Mouse (Mus musculus): ENCODE results near the gene Ccdc106.

Ccdc106 gene

DNA sequence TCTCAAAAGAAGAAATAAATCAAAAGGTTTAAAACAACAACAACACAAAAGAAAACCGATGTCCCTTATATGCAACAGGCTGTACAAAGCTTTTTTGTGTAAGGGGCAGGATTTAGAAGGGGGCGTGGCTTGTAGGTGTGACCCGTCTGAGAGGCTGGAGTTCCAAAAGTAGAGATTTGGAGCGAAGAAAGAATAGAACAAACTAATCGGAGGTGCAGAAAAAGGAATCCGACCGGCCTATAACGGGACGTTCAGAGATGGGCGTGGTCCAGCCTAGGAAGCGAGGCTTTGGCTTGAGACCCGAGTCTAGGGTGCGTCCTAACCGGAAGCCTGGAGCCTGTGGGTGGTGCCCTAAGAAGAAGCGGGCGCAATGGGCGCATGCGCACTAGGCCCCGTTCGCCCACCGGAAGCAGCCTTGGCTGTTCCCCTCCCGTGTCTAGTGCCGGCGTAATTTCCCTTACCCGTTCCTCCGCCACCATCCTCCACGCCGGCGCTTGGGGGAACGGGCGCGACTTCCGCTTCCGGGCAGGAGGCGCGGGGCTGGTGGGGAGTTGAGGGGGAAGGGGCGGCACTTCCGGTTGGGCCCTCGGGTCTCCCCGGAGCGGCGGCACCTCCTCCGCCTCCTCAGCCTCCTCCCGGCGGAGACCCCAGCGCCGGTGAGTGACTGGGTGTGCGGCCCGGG is at the start of gene Ccdc106, which contains the start of gene Zfp865:
Gene Ccdc106, plus strand, starts transcription at position 554 of the 682 bp plus-strand sequence.
Gene Zfp865, plus strand, starts transcription at position 377 of the 682 bp plus-strand sequence.
- POLR2A ChIA-PET = interaction anchor here (0.6 to 16.6 kb wide), 41 partner anchors 8 to 1195 kb away, joined by 3 to 280 read pairs (median 5); partner anchors contain the start of genes Ube2s (in 3 of the 4), Zfp580 (in 3 of the 4), U2af2 (in 2 of the 4) and Zfp784 (in 2 of the 4)

DNA sequence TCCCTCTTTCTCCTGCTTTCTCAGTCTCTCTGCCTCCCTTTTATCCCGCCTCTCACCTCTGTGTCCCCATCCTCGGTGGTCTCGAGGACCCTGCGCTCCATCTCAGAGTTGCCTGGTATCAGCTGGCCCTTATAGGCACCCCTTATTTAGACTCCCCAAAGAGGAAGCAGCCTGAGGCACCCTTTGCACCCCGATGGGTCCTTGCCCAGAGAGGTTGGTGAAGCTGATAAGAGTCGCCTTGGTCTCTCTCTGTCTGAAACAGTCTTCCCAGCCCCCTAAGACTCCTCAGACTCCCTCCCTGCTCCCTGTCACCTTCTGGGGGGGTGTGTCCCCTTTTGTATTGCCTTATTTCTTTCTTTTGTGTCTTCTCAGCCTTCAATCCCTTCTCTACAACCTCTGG is 49.3 kb upstream of the Ccdc106 start, which contains the start of gene Sbk3:
Gene Sbk3, minus strand, starts transcription at position 101 of the 400 bp plus-strand sequence.
- ChIA-PET CTCF (no interaction called here), POLR2A (interaction anchor here in 1 of 4 experiments (0.5 kb wide), 1 partner anchor 25 kb away, joined by 3 read pairs; no protein-coding TSS in a partner anchor)

More for the DNA sequence above, at the start of gene Ccdc106, which contains the start of gene Zfp865:
- CTCF ChIA-PET = interaction anchor here in 1 of 4 experiments (0.7 to 3.1 kb wide), 3 partner anchors 10 to 56 kb away, joined by 3 to 12 read pairs (median 3); partner anchors contain the start of gene Sbk2

DNA sequence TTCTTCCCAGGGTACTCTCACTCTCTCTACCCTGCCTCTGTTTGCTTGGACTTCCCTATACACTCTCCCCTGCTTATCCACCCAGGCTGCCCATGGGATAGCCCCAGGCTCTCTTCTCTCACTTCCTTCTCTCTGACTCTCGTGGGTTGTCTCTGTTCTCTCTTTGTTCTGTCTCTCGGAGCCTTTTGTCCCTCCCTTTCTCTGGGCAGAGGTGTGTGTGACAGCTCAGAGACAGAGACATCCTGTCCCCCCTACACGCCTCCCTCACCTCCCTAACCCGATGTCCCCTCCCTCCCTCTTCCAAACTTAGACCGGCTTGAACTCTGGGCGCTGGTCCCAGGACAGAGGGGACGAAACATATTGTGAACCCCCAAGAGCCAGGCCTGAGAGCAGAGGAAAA is 48.6 kb upstream of the Ccdc106 start:
- ChIA-PET POLR2A (no interaction called here), CTCF (interaction anchor here in 1 of 4 experiments (2.0 kb wide), 1 partner anchor 7 kb away, joined by 6 read pairs; the partner anchor contains the start of gene Sbk2)

DNA sequence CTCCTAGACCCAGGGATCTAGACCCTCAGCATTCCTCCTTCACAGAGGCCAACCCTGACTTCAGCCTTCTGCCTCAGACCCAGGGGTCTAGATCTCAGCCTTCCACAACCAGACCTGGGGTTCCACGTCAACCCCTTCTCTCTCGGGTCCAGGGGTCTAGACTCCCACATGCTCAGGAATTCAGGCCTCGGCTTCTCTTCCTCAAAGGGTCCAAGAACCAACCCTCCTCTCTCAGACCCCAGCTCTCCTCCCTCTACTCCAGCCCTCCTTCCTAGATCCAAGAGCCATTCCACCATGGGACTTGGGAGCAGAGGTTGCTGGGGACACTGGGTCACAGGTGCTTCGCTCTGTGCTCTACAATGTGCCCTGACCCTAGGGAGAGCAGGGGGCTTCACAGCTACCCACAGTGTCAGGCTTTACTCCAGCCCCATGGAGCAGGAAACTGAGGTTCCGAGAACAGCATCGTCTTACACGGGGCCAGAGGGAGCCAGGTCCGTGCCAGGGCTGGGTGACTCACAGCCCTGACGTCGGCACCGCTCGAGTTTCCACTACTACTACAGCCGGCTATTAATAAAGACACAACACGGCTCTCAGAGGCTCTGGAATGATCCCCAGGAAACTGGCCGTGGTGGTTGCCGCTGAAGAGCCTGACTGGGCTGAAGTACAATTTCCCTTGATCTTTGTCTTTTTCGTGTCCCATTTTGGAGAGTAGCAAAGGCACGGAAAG is 47.9 kb upstream of the Ccdc106 start:
- ChIA-PET CTCF (interaction anchor here in 2 of 4 experiments (0.7 to 2.0 kb wide), 2 partner anchors 8 to 426 kb away, joined by 5 to 6 read pairs; partner anchors contain the start of gene Sbk2 (in 1 of the 2)), POLR2A (interaction anchor here in 2 of 4 experiments (0.7 to 1.3 kb wide), 3 partner anchors 8 to 160 kb away, joined by 3 to 4 read pairs (median 4); partner anchors contain the start of genes Sbk2 (in 1 of the 2) and Ube2s (in 1 of the 2))

DNA sequence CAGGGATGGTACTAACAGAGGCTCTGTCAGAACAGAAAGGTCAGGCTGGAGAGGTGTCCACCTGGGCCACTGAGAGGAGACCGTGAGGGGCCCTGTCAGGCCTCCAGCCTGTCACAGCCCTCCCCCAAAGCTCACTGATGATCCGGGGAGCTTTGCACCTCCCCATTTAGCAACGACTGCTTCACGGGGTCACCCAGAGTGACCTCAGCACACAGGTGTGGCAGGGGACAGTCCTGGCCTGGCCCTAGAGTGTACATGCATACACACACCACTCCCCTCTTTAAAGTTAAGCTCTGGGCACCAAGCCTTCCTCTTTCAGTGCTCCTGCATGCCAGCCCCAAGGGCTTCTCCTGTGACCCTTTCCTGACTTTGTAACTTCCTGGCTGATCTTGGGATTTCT is 44.9 kb upstream of the Ccdc106 start:
- CTCF ChIA-PET = interaction anchor here in 2 of 4 experiments (0.8 to 3.1 kb wide), 2 partner anchors 35 kb away, joined by 3 to 13 read pairs; no protein-coding TSS in a partner anchor
- POLR2A ChIA-PET = interaction anchor here in 1 of 4 experiments (1.5 to 1.8 kb wide), 2 partner anchors 39 to 98 kb away, joined by 3 to 8 read pairs; partner anchors contain the start of genes Fiz1, Isoc2a and Zfp524

DNA sequence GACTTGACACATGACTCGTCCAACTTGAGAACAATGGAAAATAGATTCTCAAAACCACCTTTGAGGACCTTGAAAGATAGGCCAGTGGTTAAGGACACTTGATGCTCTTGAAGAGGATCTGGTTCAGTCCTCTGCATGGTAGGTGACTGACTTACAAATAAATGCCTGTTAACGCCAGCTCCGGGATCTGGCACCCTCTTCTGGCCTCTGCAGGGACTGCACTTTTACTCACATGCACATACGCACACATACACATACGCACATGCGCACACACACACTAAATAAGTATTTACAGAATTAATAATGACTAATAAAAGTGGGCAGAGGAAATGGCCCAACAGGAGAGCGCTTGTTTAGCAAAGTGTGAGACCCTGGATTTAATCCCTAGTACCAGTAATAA is 43.5 kb upstream of the Ccdc106 start:
- CTCF ChIA-PET = interaction anchor here in 3 of 4 experiments (0.9 to 3.1 kb wide), 11 partner anchors 12 to 84 kb away, joined by 3 to 13 read pairs (median 3); partner anchors contain the start of genes Sbk2 (in 2 of the 3), Fiz1 (in 1 of the 3) and Gm44973 (in 1 of the 3)

DNA sequence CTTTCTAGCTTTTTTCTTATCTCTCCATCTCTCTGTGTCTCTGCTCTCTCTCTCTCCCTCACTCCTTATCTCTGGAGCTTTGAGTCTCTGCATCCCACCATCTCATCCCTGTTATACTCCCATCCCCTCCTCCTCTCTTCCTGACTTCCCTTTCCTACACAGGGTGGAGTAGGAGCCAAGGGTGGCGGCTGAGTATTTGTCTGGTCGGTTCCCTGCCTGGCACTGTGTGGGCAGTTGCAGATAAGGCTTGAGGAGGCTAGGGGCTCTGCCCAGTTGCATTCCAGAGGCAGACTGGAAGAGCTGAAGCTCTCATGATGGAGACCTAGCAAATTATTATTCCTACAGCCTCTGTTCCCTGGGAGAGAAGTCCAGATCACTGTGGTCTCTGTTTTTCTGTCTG is 32.1 kb upstream of the Ccdc106 start:
- ChIA-PET CTCF (interaction anchor here in 3 of 4 experiments (0.6 to 0.9 kb wide), 3 partner anchors 8 to 24 kb away, joined by 3 read pairs; partner anchors contain the start of gene Sbk2 (in 2 of the 3)), POLR2A (no interaction called here)

More for the DNA sequence above, 43.5 kb upstream of the Ccdc106 start:
- POLR2A ChIA-PET = interaction anchor here in 2 of 4 experiments (0.9 to 1.8 kb wide), 6 partner anchors 12 to 164 kb away, joined by 3 to 8 read pairs (median 3); partner anchors contain the start of genes Fiz1 (in 1 of the 2), Isoc2a (in 1 of the 2), Sbk2 (in 1 of the 2) and Ube2s (in 1 of the 2)

DNA sequence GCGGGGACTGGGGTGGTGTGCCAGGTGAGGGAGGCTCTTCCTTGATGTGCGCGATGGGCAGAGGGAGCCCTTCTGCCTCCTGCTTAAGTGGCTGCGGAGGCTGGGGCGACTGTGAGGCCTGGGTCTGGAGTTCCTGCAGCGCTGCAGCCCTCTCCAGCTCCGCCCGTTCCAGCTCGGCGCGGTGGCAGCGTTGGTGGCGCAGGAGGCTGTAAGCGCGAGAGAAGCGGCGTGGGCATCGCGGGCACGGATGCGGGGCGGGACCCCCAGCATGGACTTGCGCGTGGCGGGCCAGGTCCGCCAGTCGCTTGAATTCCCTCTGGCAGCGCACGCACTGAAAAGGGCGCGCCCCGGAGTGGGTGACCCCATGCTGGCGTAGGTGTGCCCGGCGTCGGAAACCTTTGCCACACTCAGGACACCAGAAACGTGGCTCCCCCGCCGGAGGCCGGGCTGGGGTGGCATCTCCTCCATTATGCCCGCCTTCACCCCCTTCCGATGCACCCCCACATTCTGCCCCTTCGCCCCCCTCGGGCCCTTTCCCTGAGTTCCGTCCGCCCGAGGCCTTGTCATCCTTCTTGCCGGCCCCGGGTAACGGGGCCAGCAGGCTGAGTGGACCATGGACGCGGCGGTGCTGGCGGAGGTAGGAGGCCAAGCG is 26.9 kb upstream of the Ccdc106 start:
- ChIA-PET POLR2A (interaction anchor here in 3 of 4 experiments (0.9 to 1.7 kb wide), 6 partner anchors 20 to 241 kb away, joined by 3 to 4 read pairs (median 4); partner anchors contain the start of genes Fiz1 (in 2 of the 3), Cox6b2 (in 1 of the 3) and Zfp524 (in 1 of the 3)), CTCF (interaction anchor here in 1 of 4 experiments (1.5 kb wide), 1 partner anchor 53 kb away, joined by 4 read pairs; no protein-coding TSS in a partner anchor)

DNA sequence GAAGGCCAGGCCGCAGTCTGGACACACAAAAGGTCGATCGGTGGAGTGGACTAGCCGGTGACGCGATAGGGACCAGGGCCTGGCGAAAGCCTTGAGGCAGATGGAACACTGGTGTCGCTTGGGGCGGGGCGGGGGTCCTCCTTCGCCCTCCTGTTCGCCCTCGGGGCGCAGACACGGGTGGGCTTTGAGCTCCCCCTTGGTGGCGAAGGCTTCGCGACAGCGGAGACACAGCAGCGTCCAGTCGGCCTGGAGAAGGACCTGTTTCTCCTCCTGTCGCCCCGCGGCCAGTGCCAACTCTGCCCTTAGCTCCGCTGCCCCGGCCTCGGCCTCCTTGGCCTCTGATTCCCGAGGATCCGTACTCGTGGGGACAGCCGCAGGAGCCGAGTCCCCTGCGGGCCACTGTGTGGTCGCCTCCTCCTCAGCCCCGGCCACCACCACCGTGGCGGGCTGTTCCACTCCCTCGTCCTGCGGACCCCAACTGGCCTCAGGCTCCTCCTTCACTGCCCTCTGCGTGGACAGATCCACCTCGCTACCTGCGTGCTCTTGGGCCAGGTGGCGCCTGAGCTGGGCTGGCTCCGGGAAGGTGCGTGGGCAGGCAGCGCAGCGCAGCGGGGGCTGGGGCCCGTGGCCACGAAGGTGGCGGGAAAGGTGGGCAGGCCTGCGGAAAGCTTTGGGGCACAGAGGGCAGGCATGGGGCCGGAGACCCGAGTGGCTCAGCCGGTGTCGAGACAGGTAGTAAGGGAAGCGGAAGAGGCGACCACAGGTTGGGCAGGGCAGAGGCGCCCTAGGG is 26.2 kb upstream of the Ccdc106 start:
- POLR2A ChIA-PET = interaction anchor here in 3 of 4 experiments (0.7 to 1.9 kb wide), 8 partner anchors 11 to 242 kb away, joined by 3 to 5 read pairs (median 4); partner anchors contain the start of genes Fiz1 (in 2 of the 3), Cox6b2 (in 1 of the 3) and Zfp524 (in 1 of the 3)
- CTCF ChIA-PET = interaction anchor here in 1 of 4 experiments (0.5 kb wide), 1 partner anchor 59 kb away, joined by 5 read pairs; no protein-coding TSS in a partner anchor

DNA sequence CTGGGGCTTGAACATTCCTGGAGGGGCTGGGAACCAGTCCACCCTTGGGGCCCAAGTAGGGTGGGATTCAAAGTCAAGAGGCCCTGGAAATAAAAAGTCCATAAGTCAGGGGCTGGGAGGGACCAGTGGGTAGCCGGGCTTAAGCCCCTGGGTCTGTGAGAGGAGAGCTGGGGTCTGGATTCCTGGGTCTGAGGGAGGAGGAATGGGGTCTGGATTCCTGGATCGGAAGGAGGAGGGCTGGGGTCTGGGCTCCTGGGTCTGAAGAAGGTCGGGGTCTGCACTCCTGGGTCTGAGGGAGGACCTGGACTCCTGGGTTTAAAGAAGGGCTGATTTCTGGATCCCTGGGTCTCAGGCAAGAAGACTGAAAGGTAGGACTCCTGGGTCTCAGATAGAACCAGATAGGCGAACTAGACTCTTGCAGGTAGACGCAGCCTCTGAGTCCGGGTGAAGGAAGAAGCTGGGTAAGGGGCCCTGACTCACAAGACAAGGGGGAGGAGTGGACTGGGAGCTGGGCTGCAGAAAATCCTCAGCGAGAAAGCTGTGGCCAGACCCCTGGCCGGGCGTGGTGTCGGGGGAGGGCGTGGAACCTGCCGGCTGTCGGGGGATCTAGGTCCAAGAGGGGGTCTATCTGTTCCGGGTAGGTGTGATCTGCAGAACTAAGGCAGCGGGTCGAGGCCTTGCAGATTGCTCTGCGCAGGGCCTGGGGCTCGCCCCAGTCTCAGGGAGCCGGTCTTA is 24.9 kb upstream of the Ccdc106 start:
- POLR2A ChIA-PET = interaction anchor here in 3 of 4 experiments (0.6 to 6.5 kb wide), 15 partner anchors 9 to 203 kb away, joined by 3 to 85 read pairs (median 5); partner anchors contain the start of genes Fiz1 (in 3 of the 3), Gm44973 (in 3 of the 3), Zfp524 (in 3 of the 3) and Rpl28 (in 1 of the 3)
- CTCF ChIA-PET = interaction anchor here in 2 of 4 experiments (0.5 to 0.9 kb wide), 4 partner anchors 14 to 113 kb away, joined by 3 to 5 read pairs (median 3); partner anchors contain the start of gene Sbk2 (in 1 of the 2)

DNA sequence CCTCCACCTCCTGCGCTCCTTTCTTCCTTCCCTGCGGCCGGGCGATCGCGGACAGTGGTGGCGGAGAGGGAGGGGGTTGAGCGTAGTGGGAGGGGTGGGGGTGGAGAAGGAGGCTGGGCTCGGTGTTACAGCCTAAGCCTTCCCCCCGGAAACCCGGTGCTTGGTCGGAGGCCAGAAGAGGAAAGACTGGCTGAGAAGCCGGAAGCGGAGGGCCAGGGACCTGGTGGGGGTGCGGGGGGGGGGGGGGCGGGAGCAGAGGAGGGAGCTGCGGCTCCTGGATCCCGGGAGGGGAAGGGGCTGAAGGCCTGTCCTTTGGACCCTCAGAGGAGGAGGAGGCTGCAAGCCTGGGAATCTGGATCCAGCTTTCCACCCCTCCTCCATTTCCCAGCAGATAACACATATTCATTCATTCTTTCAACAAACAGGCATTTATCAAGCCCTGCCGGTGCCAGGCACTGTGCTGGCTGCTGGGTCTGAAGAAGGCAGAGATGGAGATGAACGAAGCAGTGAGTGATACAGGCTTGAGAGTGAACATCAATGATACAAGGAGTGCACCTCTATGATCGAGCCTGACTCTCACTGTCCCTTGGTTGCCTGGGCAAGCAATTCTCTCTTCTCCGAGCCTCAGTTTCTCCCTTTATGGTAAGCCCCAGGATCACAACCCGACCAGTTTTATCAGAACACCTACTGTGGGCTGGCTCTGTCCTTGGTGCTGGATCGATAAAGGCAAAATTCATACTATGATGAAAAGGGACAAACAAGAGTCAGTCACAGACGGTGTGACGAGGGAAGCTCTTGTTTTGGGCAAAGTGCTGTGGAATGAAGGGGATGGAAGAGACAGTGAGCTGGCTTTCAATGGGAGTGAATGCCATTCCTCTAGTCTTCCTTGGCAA is 24.1 kb upstream of the Ccdc106 start, which contains the start of gene Zfp579:
Gene Zfp579, minus strand, starts transcription at position 156 of the 893 bp plus-strand sequence.
- CTCF ChIA-PET = interaction anchor here (0.6 to 1.2 kb wide), 9 partner anchors 8 to 113 kb away, joined by 3 to 10 read pairs (median 3); partner anchors contain the start of gene Sbk2 (in 2 of the 4)
- POLR2A ChIA-PET = interaction anchor here in 3 of 4 experiments (0.6 to 6.5 kb wide), 29 partner anchors 8 to 1352 kb away, joined by 3 to 85 read pairs (median 4); partner anchors contain the start of genes Fiz1 (in 3 of the 3), Gm44973 (in 3 of the 3), Zfp524 (in 3 of the 3) and Cnot3 (in 1 of the 3)

DNA sequence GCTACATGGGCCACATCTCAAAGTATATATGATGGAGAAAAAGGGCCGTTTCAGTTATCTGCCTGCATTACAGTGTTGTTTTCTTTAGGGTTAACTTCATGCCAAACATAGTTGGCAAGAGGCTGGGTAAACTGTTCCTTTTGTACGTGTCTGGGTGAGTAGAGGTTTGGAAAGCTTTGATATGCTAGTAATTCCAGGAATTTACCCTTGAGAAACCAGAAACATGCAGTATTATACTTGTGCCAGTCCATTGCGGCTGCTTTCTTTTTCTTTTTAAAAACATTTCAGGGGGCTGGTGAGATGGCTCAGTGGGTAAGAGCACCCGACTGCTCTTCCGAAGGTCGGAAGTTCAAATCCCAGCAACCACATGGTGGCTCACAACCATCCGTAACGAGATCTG is 23.4 kb upstream of the Ccdc106 start:
- ChIA-PET CTCF (interaction anchor here (0.7 to 3.9 kb wide), 8 partner anchors 9 to 63 kb away, joined by 3 to 22 read pairs (median 3); partner anchors contain the start of gene Sbk2 (in 2 of the 4)), POLR2A (interaction anchor here in 3 of 4 experiments (0.6 to 6.5 kb wide), 19 partner anchors 7 to 204 kb away, joined by 3 to 85 read pairs (median 3); partner anchors contain the start of genes Fiz1 (in 3 of the 3), Gm44973 (in 3 of the 3), Zfp524 (in 3 of the 3) and Rpl28 (in 1 of the 3))

DNA sequence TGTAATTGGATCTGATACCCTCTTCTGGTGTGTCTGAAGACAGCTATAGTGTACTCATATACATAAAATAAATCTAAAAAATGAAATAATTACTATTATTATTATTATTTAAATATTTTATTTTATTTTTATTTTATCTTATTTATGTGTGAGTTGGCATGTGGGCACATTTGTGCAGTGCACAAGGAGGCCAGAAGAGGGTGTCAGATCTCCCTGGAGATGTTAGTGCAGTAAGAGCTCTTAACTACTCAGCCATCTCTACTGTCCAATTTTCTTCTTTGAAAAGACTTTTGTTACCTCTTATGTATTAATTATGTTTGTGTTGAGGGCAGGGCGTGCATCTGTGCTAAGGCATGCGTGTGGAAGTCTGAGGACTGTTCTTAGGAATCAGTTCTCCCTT is 20.5 kb upstream of the Ccdc106 start:
- CTCF ChIA-PET = interaction anchor here (0.5 to 3.9 kb wide), 19 partner anchors 9 to 61 kb away, joined by 3 to 22 read pairs (median 4); partner anchors contain the start of genes Sbk2 (in 1 of the 4), Zfp524 (in 1 of the 4), Zfp580 (in 1 of the 4) and Zfp784 (in 1 of the 4)
- POLR2A ChIA-PET = interaction anchor here in 3 of 4 experiments (0.9 to 6.5 kb wide), 16 partner anchors 9 to 207 kb away, joined by 3 to 85 read pairs (median 6); partner anchors contain the start of genes Zfp524 (in 3 of the 3), Fiz1 (in 2 of the 3), Gm44973 (in 2 of the 3) and U2af2 (in 2 of the 3)

DNA sequence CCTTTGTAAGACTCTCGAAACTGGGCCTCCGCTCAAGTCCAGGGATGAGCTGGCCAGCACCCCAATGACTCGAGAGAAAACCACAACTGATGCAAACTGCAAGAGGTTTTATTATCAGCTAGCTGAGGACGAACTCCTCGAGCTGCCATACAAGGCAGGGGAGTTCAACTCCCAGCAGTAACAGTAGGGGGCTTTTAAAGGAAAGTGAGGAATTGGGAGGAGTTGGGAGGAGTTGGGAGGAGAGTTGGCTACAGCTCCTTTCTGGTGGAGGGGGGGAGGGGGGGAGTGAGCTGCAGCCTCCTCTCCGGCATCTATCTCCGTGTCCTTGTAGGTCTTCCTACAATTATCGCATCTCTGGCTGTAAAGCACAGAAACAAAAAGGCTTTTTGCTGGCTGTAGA is 17.5 kb upstream of the Ccdc106 start:
- ChIA-PET POLR2A (interaction anchor here in 2 of 4 experiments (0.6 to 5.2 kb wide), 9 partner anchors 11 to 525 kb away, joined by 3 to 83 read pairs (median 4); partner anchors contain the start of genes Ccdc106 (in 2 of the 2), Fiz1 (in 2 of the 2), Gm44973 (in 2 of the 2) and Zfp524 (in 2 of the 2)), CTCF (interaction anchor here in 2 of 4 experiments (0.6 to 1.1 kb wide), 2 partner anchors 27 to 39 kb away, joined by 3 read pairs; partner anchors contain the start of gene Sbk2 (in 1 of the 2))

All from embryonic stem cell, embryonic (primary cell).